Mouse (Mus musculus) kidney, adult 11 months (tissue): Measurements from ENCODE around the gene Cebpa.

Experiments used
- DNase-seq: peaks from one replicate; pipeline ENCODE4 v3.0.0; 2022

Gene Cebpa

DNA sequence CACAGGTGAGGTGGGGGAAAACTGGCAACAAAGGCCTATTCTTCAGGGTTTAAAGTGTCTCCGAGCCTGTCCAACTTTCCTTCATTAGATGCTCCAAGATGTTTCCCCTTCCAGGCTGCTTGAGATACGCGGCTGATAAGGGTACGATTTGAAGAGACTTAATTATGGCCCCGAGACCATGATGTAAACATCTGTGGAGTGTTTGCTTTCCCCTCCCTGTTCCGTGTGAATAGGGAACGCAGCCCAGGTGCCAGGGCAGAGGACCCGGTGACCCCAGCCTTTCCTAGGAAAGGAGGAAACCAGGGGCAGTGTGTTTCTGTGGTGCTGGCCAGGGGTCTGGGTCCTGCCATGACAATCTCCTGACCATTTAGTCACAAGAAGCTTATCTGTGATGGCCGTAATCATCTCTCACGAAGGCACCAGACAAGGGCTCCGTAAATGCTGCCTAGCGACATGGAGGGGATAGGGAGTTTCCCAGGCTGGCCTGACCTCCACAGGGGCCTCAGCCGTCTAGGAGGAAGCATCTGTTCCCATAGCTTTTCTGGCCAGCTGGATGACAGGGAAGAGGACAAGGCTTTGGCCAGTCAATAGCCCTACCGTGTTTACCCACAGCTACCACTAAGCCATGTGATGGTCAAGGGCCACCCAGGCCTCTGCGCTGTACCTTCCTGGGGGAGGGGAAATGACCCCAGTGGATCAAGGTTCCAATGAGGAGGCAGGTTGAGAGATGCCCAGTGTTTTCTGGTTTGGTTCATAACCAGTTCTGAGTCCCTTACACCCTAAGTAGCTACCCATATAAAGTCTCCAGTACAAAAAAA is 30.7 kb downstream of the Cebpa start:
- DNase-seq = peak; percentile 31

DNA sequence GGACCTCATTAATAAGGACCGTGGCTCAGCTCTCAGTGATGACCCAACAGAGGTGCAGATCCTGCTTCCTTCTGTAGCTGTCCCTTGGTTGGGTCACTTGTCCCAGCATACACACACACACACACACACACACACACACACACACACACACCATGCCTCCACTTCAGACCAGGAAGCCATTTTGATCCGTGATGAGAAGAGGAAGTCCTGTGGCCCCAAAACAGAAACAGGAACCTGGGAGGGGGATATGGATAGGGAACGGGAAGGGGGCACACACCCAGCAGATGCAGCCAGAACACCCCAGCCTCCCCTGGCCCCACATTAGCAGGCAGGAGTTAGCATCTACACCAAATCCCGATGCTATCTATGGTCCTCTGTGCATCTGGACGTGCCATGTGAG is 31.8 kb downstream of the Cebpa start:
- DNase-seq = no peak

- DNase-seq = no peak
Measured at GRCm38 (mm10) chr7:35154449-35154848, 35.4 kb downstream of the Cebpa start.

DNA sequence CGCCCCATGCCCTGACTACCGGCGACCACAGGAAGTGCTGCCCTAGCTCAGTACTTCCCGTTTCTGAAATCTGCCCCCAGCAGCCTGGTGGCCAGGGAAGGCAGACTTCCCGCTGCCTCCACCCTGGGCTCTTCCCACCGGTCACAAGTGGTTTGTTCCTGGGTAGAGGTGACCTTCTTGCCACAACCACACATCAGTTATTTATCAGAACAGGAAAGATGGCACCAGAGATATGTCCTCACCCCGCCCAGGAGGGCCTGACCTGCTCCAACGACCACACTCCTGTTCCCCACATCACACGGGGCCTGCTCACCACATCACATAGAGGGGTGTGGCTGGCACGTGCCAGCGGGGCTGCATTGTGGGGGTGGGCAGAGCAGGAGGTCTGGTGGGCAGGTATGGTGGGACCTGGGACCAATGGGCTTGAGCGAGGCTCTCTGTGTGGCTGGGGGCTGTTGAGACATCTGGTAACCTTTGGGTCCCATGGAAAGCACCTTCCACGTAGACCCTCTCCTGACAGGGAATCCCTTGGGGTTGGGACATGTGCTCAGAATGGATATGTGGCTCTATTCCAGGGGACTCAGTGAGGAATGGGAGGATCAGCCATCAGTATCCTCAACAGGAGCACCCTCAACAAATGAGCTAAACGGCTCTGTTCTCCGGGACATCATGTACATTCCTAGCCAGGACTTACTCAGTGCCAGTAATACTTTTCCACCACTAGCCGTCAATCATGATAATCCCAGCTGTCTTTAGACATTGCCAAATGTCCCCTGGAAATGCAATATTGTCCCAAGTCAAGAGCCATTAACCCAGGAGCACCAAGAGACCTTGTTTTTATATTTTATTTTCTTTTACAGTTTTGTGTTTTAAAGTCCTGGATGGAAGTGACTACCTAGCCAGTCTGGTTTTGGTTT is 37.7 kb downstream of the Cebpa start:
- no peak for DNase-seq

DNA sequence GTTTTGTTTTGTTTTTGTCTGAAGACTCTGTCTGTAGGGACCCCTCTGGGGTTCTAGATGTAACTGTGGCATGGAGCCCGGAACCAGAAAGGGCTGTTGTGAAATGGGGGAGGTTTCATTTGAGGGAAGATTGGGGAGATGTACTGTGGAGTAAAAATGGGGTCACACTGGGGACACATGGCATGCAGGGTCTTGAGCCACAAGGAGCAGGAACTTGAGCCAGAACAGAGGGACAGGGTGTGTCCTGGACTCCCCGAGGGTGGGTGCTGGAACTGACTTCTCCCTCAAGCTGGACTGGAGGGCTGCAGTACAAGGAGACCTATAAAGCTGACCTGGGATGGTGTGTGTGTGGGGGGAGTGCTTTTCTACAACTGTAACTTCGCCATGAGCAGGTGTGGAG is 38.4 kb downstream of the Cebpa start:
- DNase-seq = no peak

GRCm38 (mm10) chr7:35162443-35162842 is 43.4 kb downstream of the Cebpa start:
- no peak for DNase-seq

DNA sequence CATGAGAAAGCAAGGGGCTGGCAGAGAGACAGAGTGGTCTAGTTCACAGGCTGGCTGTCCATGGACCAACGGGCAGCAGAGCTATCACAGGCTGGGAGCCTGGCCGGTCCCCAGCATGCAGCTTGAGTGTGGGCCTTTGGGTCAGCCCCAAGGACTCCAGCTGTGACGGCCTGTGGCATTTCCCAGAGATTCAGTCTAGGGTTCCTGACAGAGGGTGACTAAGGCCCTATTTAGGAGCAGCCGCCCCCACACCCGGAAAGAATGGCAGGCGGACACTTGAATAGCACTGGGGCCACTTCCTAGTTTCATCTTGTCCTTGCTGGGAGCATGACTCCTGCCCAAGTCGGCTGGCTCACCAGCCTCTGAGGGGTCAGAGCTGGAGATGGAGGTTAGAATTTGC is 44.5 kb downstream of the Cebpa start:
- no peak for DNase-seq

GRCm38 (mm10) chr7:35164131-35164530 is 45.0 kb downstream of the Cebpa start:
- DNase-seq = no peak

DNA sequence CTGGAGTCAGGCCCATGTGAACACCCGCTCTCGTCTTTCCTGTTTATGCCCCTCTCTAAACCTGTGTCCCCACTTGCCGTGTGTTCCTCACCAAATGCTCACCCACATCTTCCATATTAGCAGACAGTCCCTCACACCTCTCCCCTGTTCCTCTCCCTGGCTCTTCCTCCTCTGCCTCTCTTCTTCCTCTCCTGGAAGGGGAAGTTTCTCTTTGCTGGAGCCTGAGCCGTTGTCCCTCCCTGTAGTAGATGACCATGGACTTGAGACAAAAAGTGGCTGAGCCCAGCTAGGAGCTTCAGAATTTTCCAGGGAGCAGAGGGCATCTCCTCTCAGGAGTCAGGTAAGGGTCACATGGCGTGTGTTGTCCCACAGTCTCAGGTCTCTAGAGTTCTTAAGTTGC is 47.9 kb downstream of the Cebpa start:
- no peak for DNase-seq

GRCm38 (mm10) chr7:35167925-35168324 is 48.8 kb downstream of the Cebpa start:
- no peak for DNase-seq

GRCm38 (mm10) chr7:35169341-35169740 is 50.2 kb downstream of the Cebpa start:
- DNase-seq = peak; percentile 91
